Mouse (Mus musculus) embryonic stem cell, embryonic (primary cell): ENCODE data around the gene Camk2g.

Experiments used
- CTCF ChIA-PET, 4 experiments: fragments of 300-600 bp in 2 of 4; fragments of 350-600 bp in 2 of 4; sonication (Branson Sonifier 250); formaldehyde crosslinking; loops; one replicate each; lab custom pipeline; 2022; ENCODE audit warnings: inconsistent platforms in 2 of 4; lab: Charles Lee
- POLR2A ChIA-PET, 4 experiments: fragments of 300-600 bp in 2 of 4; fragments of 350-600 bp in 2 of 4; sonication (Branson Sonifier 250); formaldehyde crosslinking; loops; one replicate each; lab custom pipeline; 2022; ENCODE audit warnings: antibody characterized with exemption in 4 of 4, inconsistent platforms in 1 of 4; lab: Charles Lee

The Camk2g gene

GRCm38 (mm10) chr14:20815448-20815847 is 21.6 kb upstream of the Camk2g start:
- POLR2A ChIA-PET = interaction anchor here in 1 of 4 experiments (0.9 kb wide), 1 partner anchor 22 kb away, joined by 4 read pairs; no protein-coding TSS in a partner anchor
- CTCF ChIA-PET = no interaction called here

- ChIA-PET POLR2A (no interaction called here), CTCF (interaction anchor here in 1 of 4 experiments (0.7 kb wide), 1 partner anchor 18 kb away, joined by 5 read pairs; the partner anchor contains the start of gene Camk2g)
These were observed 18.0 kb upstream of the Camk2g start for GRCm38 (mm10) chr14:20811779-20812406.

- CTCF ChIA-PET = interaction anchor here in 3 of 4 experiments (0.6 to 0.9 kb wide), 4 partner anchors 8 to 18 kb away, joined by 3 to 5 read pairs (median 3); partner anchors contain the start of gene Camk2g (in 1 of the 3)
- POLR2A ChIA-PET = interaction anchor here in 1 of 4 experiments (0.7 to 1.6 kb wide), 2 partner anchors 8 to 118 kb away, joined by 5 to 9 read pairs; partner anchors contain the start of gene Vcl
These were observed 17.3 kb upstream of the Camk2g start for GRCm38 (mm10) chr14:20811236-20811635.

GRCm38 (mm10) chr14:20809820-20810219 is 15.9 kb upstream of the Camk2g start:
- CTCF ChIA-PET = no interaction called here
- POLR2A ChIA-PET = interaction anchor here in 2 of 4 experiments (1.0 to 1.6 kb wide), 4 partner anchors 10 to 120 kb away, joined by 3 to 9 read pairs (median 4); partner anchors contain the start of gene Vcl (in 2 of the 2)

- POLR2A ChIA-PET = interaction anchor here in 2 of 4 experiments (0.5 to 1.3 kb wide), 3 partner anchors 36 to 246 kb away, joined by 3 to 4 read pairs (median 4); partner anchors contain the start of gene Vcl (in 1 of the 2)
- CTCF ChIA-PET = interaction anchor here in 1 of 4 experiments (0.6 kb wide), 1 partner anchor 88 kb away, joined by 3 read pairs; no protein-coding TSS in a partner anchor
These were observed 15.5 kb upstream of the Camk2g start for GRCm38 (mm10) chr14:20809349-20809748.

- POLR2A ChIA-PET = interaction anchor here in 3 of 4 experiments (0.6 to 4.2 kb wide), 20 partner anchors 8 to 499 kb away, joined by 3 to 29 read pairs (median 3); partner anchors contain the start of genes Camk2g (in 1 of the 3) and Sec24c (in 1 of the 3)
- CTCF ChIA-PET = interaction anchor here in 3 of 4 experiments (0.5 to 1.2 kb wide), 6 partner anchors 20 to 965 kb away, joined by 3 read pairs; no protein-coding TSS in a partner anchor
These were observed 12.4 kb upstream of the Camk2g start for GRCm38 (mm10) chr14:20806116-20806840.

- CTCF ChIA-PET = interaction anchor here in 3 of 4 experiments (0.5 to 3.0 kb wide), 8 partner anchors 10 to 191 kb away, joined by 3 to 20 read pairs (median 4); partner anchors contain the start of gene Camk2g (in 1 of the 3)
- POLR2A ChIA-PET = interaction anchor here in 2 of 4 experiments (0.7 to 4.2 kb wide), 17 partner anchors 11 to 247 kb away, joined by 3 to 29 read pairs (median 3); partner anchors contain the start of genes Vcl (in 2 of the 2), Adk (in 1 of the 2), Ap3m1 (in 1 of the 2) and Camk2g (in 1 of the 2)
These were observed 11.2 kb upstream of the Camk2g start for GRCm38 (mm10) chr14:20804964-20805672.

- POLR2A ChIA-PET = interaction anchor here in 3 of 4 experiments (0.6 to 4.2 kb wide), 19 partner anchors 11 to 270 kb away, joined by 3 to 29 read pairs (median 4); partner anchors contain the start of genes Vcl (in 2 of the 3), Adk (in 1 of the 3), Ap3m1 (in 1 of the 3) and Camk2g (in 1 of the 3)
- CTCF ChIA-PET = interaction anchor here in 3 of 4 experiments (0.6 to 3.0 kb wide), 16 partner anchors 10 to 936 kb away, joined by 3 to 22 read pairs (median 6); partner anchors contain the start of genes Camk2g (in 1 of the 3) and Cfap70 (in 1 of the 3)
These were observed 10.6 kb upstream of the Camk2g start for GRCm38 (mm10) chr14:20804481-20804880.

GRCm38 (mm10) chr14:20803606-20803938 is 9.7 kb upstream of the Camk2g start:
- CTCF ChIA-PET = interaction anchor here (0.6 to 3.0 kb wide), 78 partner anchors 7 to 938 kb away, joined by 3 to 22 read pairs (median 4); partner anchors contain the start of genes Plau (in 2 of the 4), Anxa7 (in 1 of the 4), Camk2g (in 1 of the 4) and Cfap70 (in 1 of the 4)
- POLR2A ChIA-PET = interaction anchor here (0.6 to 4.2 kb wide), 28 partner anchors 10 to 526 kb away, joined by 3 to 29 read pairs (median 4); partner anchors contain the start of genes Vcl (in 3 of the 4), Adk (in 2 of the 4), Ap3m1 (in 2 of the 4) and Camk2g (in 1 of the 4)

GRCm38 (mm10) chr14:20802926-20803605 is 9.2 kb upstream of the Camk2g start:
- POLR2A ChIA-PET = interaction anchor here (0.6 to 4.2 kb wide), 25 partner anchors 9 to 526 kb away, joined by 3 to 29 read pairs (median 4); partner anchors contain the start of genes Vcl (in 3 of the 4), Adk (in 2 of the 4), Ap3m1 (in 2 of the 4) and Camk2g (in 1 of the 4)

GRCm38 (mm10) chr14:20798761-20799160 is 4.9 kb upstream of the Camk2g start:
- ChIA-PET POLR2A (interaction anchor here in 3 of 4 experiments (0.6 to 2.8 kb wide), 19 partner anchors 9 to 508 kb away, joined by 3 to 11 read pairs (median 3); partner anchors contain the start of genes Vcl (in 3 of the 3), Adk (in 1 of the 3), Ap3m1 (in 1 of the 3) and Chchd1 (in 1 of the 3)), CTCF (interaction anchor here (0.5 to 2.1 kb wide), 64 partner anchors 9 to 949 kb away, joined by 3 to 11 read pairs (median 3); partner anchors contain the start of genes Adk (in 2 of the 4), Ap3m1 (in 2 of the 4), Fut11 (in 1 of the 4) and Vcl (in 1 of the 4))

More at GRCm38 (mm10) chr14:20802926-20803605, 9.2 kb upstream of the Camk2g start:
- CTCF ChIA-PET = interaction anchor here (0.5 to 3.0 kb wide), 78 partner anchors 8 to 939 kb away, joined by 3 to 22 read pairs (median 4); partner anchors contain the start of genes Plau (in 2 of the 4), Anxa7 (in 1 of the 4), Camk2g (in 1 of the 4) and Cfap70 (in 1 of the 4)

GRCm38 (mm10) chr14:20798300-20798699 is 4.4 kb upstream of the Camk2g start:
- ChIA-PET CTCF (interaction anchor here (0.5 to 2.1 kb wide), 52 partner anchors 9 to 1477 kb away, joined by 3 to 11 read pairs (median 4); partner anchors contain the start of genes Adk (in 2 of the 4), Ap3m1 (in 2 of the 4), Fut11 (in 1 of the 4) and Vcl (in 1 of the 4)), POLR2A (interaction anchor here in 3 of 4 experiments (0.6 to 2.8 kb wide), 19 partner anchors 8 to 509 kb away, joined by 3 to 11 read pairs (median 3); partner anchors contain the start of genes Vcl (in 2 of the 3), Adk (in 1 of the 3), Ap3m1 (in 1 of the 3) and Chchd1 (in 1 of the 3))

GRCm38 (mm10) chr14:20796643-20797042 is 2.8 kb upstream of the Camk2g start:
- ChIA-PET CTCF (interaction anchor here in 2 of 4 experiments (0.7 to 0.9 kb wide), 2 partner anchors 11 to 247 kb away, joined by 3 to 5 read pairs; no protein-coding TSS in a partner anchor), POLR2A (interaction anchor here in 2 of 4 experiments (0.8 to 3.8 kb wide), 6 partner anchors 22 to 256 kb away, joined by 3 to 22 read pairs (median 4); partner anchors contain the start of genes Vcl (in 2 of the 2), Adk (in 1 of the 2), Ap3m1 (in 1 of the 2) and Usp54 (in 1 of the 2))

GRCm38 (mm10) chr14:20796170-20796569 is 2.3 kb upstream of the Camk2g start:
- CTCF ChIA-PET = interaction anchor here in 2 of 4 experiments (0.7 to 2.7 kb wide), 3 partner anchors 8 to 247 kb away, joined by 3 to 20 read pairs (median 5); no protein-coding TSS in a partner anchor
- POLR2A ChIA-PET = interaction anchor here in 3 of 4 experiments (0.6 to 3.8 kb wide), 11 partner anchors 23 to 613 kb away, joined by 3 to 22 read pairs (median 3); partner anchors contain the start of genes Vcl (in 2 of the 3), Adk (in 1 of the 3), Anxa7 (in 1 of the 3) and Ap3m1 (in 1 of the 3)
